27 mouse cellular contexts compared by ENCODE assay signal in genomic region chr16:47859840-47860239, GRCm38 (mm10).
"Had no signal": no experiment of that assay in that cellular context is flagged by ENCODE, and none has a peak within 500 bp of the region (broad histone marks: within the 10 kb centered on the region; RNA-seq: fewer than 3 reads in every experiment).

No protein-coding gene starts in this region.

- H3K36me3 ChIP-seq: heart, embryonic 10.5 days; heart, embryonic 12.5 days; hindbrain, embryonic 10.5 days; hindbrain, embryonic 13.5 days; hindbrain, embryonic 15.5 days; intestine, embryonic 15.5 days; limb, embryonic 13.5 days; limb, embryonic 15.5 days; liver, embryonic 12.5 days had no signal

- H3K9ac ChIP-seq: heart, embryonic 12.5 days; hindbrain, embryonic 13.5 days; hindbrain, embryonic 15.5 days; intestine, embryonic 15.5 days; limb, embryonic 13.5 days; limb, embryonic 15.5 days; liver, embryonic 12.5 days; liver, embryonic 14.5 days had no signal

- H3K27me3 ChIP-seq: heart, embryonic 12.5 days; hindbrain, embryonic 13.5 days; hindbrain, embryonic 15.5 days; intestine, embryonic 15.5 days; limb, embryonic 13.5 days; limb, embryonic 15.5 days; liver, embryonic 12.5 days had no signal

- H3K4me3 ChIP-seq: gastrocnemius, adult 2 months; heart, embryonic 10.5 days; heart, embryonic 12.5 days; hindbrain, embryonic 10.5 days; hindbrain, embryonic 13.5 days; hindbrain, embryonic 15.5 days; intestine, embryonic 15.5 days; layer of hippocampus, adult 2 months; limb, embryonic 13.5 days; limb, embryonic 15.5 days; liver, embryonic 12.5 days had no signal

- DNase-seq: gastrocnemius, adult 2 months; gastrocnemius, postnatal 10 days; gastrocnemius, postnatal 25 days; heart, adult 18-20 months; heart, postnatal 10 days; heart, postnatal 4 days; kidney, adult 18-20 months; kidney, adult 8-10 months; kidney, postnatal 10 days; kidney, postnatal 25 days; kidney, postnatal 4 days; layer of hippocampus, adult 9-11 months; layer of hippocampus, postnatal 36 days; left cerebral cortex, postnatal 4 days had no signal

- H3K27ac ChIP-seq: gastrocnemius, adult 2 months; heart, embryonic 10.5 days; hindbrain, embryonic 10.5 days; hindbrain, embryonic 13.5 days; hindbrain, embryonic 15.5 days; intestine, embryonic 15.5 days; layer of hippocampus, adult 2 months; limb, embryonic 13.5 days; limb, embryonic 15.5 days; liver, embryonic 12.5 days; liver, embryonic 14.5 days had no signal

- H3K9me3 ChIP-seq: heart, embryonic 10.5 days; heart, embryonic 12.5 days; hindbrain, embryonic 10.5 days; hindbrain, embryonic 13.5 days; hindbrain, embryonic 15.5 days; intestine, embryonic 15.5 days; limb, embryonic 13.5 days; limb, embryonic 15.5 days; liver, embryonic 12.5 days had no signal

- ATAC-seq: inflammation-experienced regulatory T-cells, adult 6 months; intestine, embryonic 15.5 days; intestine, postnatal 0 days; liver, embryonic 12.5 days had no signal

- H3K4me2 ChIP-seq: heart, embryonic 12.5 days; hindbrain, embryonic 13.5 days; hindbrain, embryonic 15.5 days; intestine, embryonic 15.5 days; limb, embryonic 13.5 days; limb, embryonic 15.5 days; liver, embryonic 12.5 days had no signal

- H3K4me1 ChIP-seq: heart, embryonic 10.5 days; heart, embryonic 12.5 days; hindbrain, embryonic 10.5 days; hindbrain, embryonic 13.5 days; hindbrain, embryonic 15.5 days; intestine, embryonic 15.5 days; limb, embryonic 13.5 days; limb, embryonic 15.5 days; liver, embryonic 12.5 days had no signal
